Mouse (Mus musculus): ENCODE results near the gene Nbl1.
A peak's percentile ranks its signal among the peaks of the same experiment; 100 is the strongest.

Gene Nbl1

GRCm38 (mm10) chr4:139100326-139100725 lies 7.5 kb upstream of the Nbl1 start:
- DNase-seq (ENCODE audit: low spot score in 2 of 2), result no peak

GRCm38 (mm10) chr4:139096201-139096600 lies 3.4 kb upstream of the Nbl1 start:
- DNase-seq (ENCODE audit: low spot score in 2 of 2), result no peak

- DNase-seq (ENCODE audit: low spot score in 2 of 2), result no peak
Measured at GRCm38 (mm10) chr4:139095406-139095805, 2.6 kb upstream of the Nbl1 start.

GRCm38 (mm10) chr4:139093196-139093530 lies 370 bp upstream of the Nbl1 start:
- DNase-seq (ENCODE audit: low spot score in 2 of 2), result no peak

- DNase-seq (ENCODE audit: low spot score in 2 of 2), result no peak
Measured at GRCm38 (mm10) chr4:139091478-139092355, 1.1 kb downstream of the Nbl1 start.

GRCm38 (mm10) chr4:139091066-139091465 lies 1.7 kb downstream of the Nbl1 start:
- no peak for DNase-seq (ENCODE audit: low spot score in 2 of 2)

- DNase-seq (ENCODE audit: low spot score in 2 of 2), result no peak
Measured at GRCm38 (mm10) chr4:139090303-139090940, 2.4 kb downstream of the Nbl1 start.

- DNase-seq (ENCODE audit: low spot score in 2 of 2), result no peak
Measured at GRCm38 (mm10) chr4:139088982-139089671, 3.7 kb downstream of the Nbl1 start.

GRCm38 (mm10) chr4:139086984-139087383 lies 5.8 kb downstream of the Nbl1 start:
- no peak for DNase-seq (ENCODE audit: low spot score in 2 of 2)

- DNase-seq (ENCODE audit: low spot score in 2 of 2), result peak in 1 of 2 experiments; percentile 84
Measured at GRCm38 (mm10) chr4:139086037-139086436, 6.8 kb downstream of the Nbl1 start.

- DNase-seq (ENCODE audit: low spot score in 2 of 2), result no peak
Measured at GRCm38 (mm10) chr4:139085337-139085736, 7.5 kb downstream of the Nbl1 start.

- DNase-seq (ENCODE audit: low spot score in 2 of 2), result peak in 1 of 2 experiments; percentile 37
Measured at GRCm38 (mm10) chr4:139082790-139083564, 9.8 kb downstream of the Nbl1 start.

GRCm38 (mm10) chr4:139081270-139081931 lies 11.4 kb downstream of the Nbl1 start:
- DNase-seq (ENCODE audit: low spot score in 2 of 2), result peak in 1 of 2 experiments; percentile 58

GRCm38 (mm10) chr4:139080259-139080658 lies 12.5 kb downstream of the Nbl1 start:
- no peak for DNase-seq (ENCODE audit: low spot score in 2 of 2)

- DNase-seq (ENCODE audit: low spot score in 2 of 2), result no peak
Measured at GRCm38 (mm10) chr4:139079439-139079838, 13.4 kb downstream of the Nbl1 start.

GRCm38 (mm10) chr4:139078726-139079125 lies 14.1 kb downstream of the Nbl1 start:
- DNase-seq (ENCODE audit: low spot score in 2 of 2), result no peak

GRCm38 (mm10) chr4:139078313-139078712 lies 14.5 kb downstream of the Nbl1 start:
- DNase-seq (ENCODE audit: low spot score in 2 of 2), result no peak

- DNase-seq (ENCODE audit: low spot score in 2 of 2), result no peak
Measured at GRCm38 (mm10) chr4:139075915-139076314, 16.9 kb downstream of the Nbl1 start.

- no peak for DNase-seq (ENCODE audit: low spot score in 2 of 2)
Measured at GRCm38 (mm10) chr4:139075041-139075711, 17.6 kb downstream of the Nbl1 start, which contains the start of gene Htr6. Htr6 (minus strand) TSS chr4:139075570.

GRCm38 (mm10) chr4:139074060-139074459 lies 18.7 kb downstream of the Nbl1 start:
- DNase-seq (ENCODE audit: low spot score in 2 of 2), result no peak

GRCm38 (mm10) chr4:139068287-139068686 lies 24.5 kb downstream of the Nbl1 start:
- DNase-seq (ENCODE audit: low spot score in 2 of 2), result peak in 1 of 2 experiments; percentile 82

All from left cerebral cortex, adult 9 months (tissue).